Mouse (Mus musculus) liver, embryonic 16.5 days (tissue): ENCODE measurements at regions not wholly inside any gene's neighbourhood (a gene's known extent, or its start where the extent isn't known, plus 50 kb on each side); places are given as distances from the start of the nearest gene placed in this dataset.

Experiments used
- ATAC-seq: fragments of 200-750 bp; cut with Nextera tagmentation; 2 replicates; pipeline ENCODE4 v1.8.0; 2017; ENCODE audit warnings: low read depth, mild to moderate bottlenecking, moderate number of reproducible peaks, moderate library complexity
- H3K27ac ChIP-seq: fragments of 300-500 bp; sonication (generic); 2 replicates; pipeline ENCODE4 v1.5.1; 2014; ENCODE audit warnings: mild to moderate bottlenecking, low read length
- H3K27me3 ChIP-seq: fragments of 300-500 bp; sonication (generic); 2 replicates; pipeline ENCODE4 v1.6.1; 2014; ENCODE audit warnings: low read depth, low read length, mixed read lengths; ENCODE audit not compliant: control insufficient read depth, insufficient read depth
- H3K36me3 ChIP-seq: fragments of 300-500 bp; sonication (generic); 2 replicates; pipeline ENCODE4 v1.6.1; 2014; ENCODE audit warnings: mild to moderate bottlenecking; ENCODE audit not compliant: control insufficient read depth, insufficient read depth
- H3K4me1 ChIP-seq: fragments of 300-500 bp; sonication (generic); 2 replicates; pipeline ENCODE4 v1.6.1; 2014; ENCODE audit warnings: low read depth, low read length, mixed read lengths; ENCODE audit not compliant: control insufficient read depth
- H3K4me2 ChIP-seq: fragments of 300-500 bp; sonication (generic); 2 replicates; pipeline ENCODE4 v1.6.1; 2014; ENCODE audit warnings: low read depth, low read length, mixed read lengths
- H3K4me3 ChIP-seq: fragments of 300-500 bp; sonication (generic); 2 replicates; pipeline ENCODE4 v1.5.1; 2014; ENCODE audit warnings: low read depth, mild to moderate bottlenecking, low read length
- H3K9ac ChIP-seq: fragments of 300-500 bp; sonication (generic); 2 replicates; pipeline ENCODE4 v1.6.1; 2014; ENCODE audit warnings: low read depth, low read length
- H3K9me3 ChIP-seq: fragments of 300-500 bp; sonication (generic); replicated peaks from 2 replicates; pipeline ENCODE4 v1.6.1; 2016; ENCODE audit warnings: low read length; ENCODE audit not compliant: control insufficient read depth
- WGBS: fragments of 180-500 bp; shearing (Covaris S2); extraction: QIAGEN DNeasy Blood & Tissue Kit; methylation state at CpG from one replicate; pipeline ENCODE4 v1.1.7; 2014; ENCODE audit not compliant: insufficient replicate concordance; 5-methylcytosine and 5-hydroxymethylcytosine counted together

GRCm38 (mm10) chrX:13357973-13358372 is 77.2 kb downstream of the Ddx3x start:
- H3K27ac ChIP-seq, result no peak overlapping the region
- no peak overlapping the region for H3K4me3 ChIP-seq
- no peak for ATAC-seq
- H3K36me3 ChIP-seq, result no peaks in the 10 kb centered on the region
- H3K27me3 ChIP-seq, result no peaks in the 10 kb centered on the region
- H3K9ac ChIP-seq, result no peak overlapping the region
- 60% methylated on average over 3 of the region's 3 CpGs for WGBS
- H3K4me1 ChIP-seq, result no peaks in the 10 kb centered on the region
- no peak overlapping the region for H3K4me2 ChIP-seq
- no peaks in the 10 kb centered on the region for H3K9me3 ChIP-seq

GRCm38 (mm10) chrX:13360436-13360835 is 79.7 kb downstream of the Ddx3x start:
- no peaks in the 10 kb centered on the region for H3K4me1 ChIP-seq
- H3K4me2 ChIP-seq, result no peak overlapping the region
- H3K36me3 ChIP-seq, result no peaks in the 10 kb centered on the region
- no peaks in the 10 kb centered on the region for H3K9me3 ChIP-seq
- H3K9ac ChIP-seq, result no peak overlapping the region
- 54% methylated on average over 5 of the region's 5 CpGs for WGBS
- H3K27me3 ChIP-seq, result no peaks in the 10 kb centered on the region
- ATAC-seq, result no peak
- H3K4me3 ChIP-seq, result no peak overlapping the region
- no peak overlapping the region for H3K27ac ChIP-seq

GRCm38 (mm10) chrX:13370319-13370718 is 89.5 kb downstream of the Ddx3x start:
- H3K4me1 ChIP-seq, result no peaks in the 10 kb centered on the region
- no peaks in the 10 kb centered on the region for H3K27me3 ChIP-seq
- no peaks in the 10 kb centered on the region for H3K9me3 ChIP-seq
- no peak overlapping the region for H3K27ac ChIP-seq
- H3K36me3 ChIP-seq, result no peaks in the 10 kb centered on the region
- 66% methylated on average over 4 of the region's 4 CpGs for WGBS
- ATAC-seq, result no peak
- H3K4me3 ChIP-seq, result no peak overlapping the region
- no peak overlapping the region for H3K9ac ChIP-seq
- H3K4me2 ChIP-seq, result no peak overlapping the region

- WGBS, result 35% methylated on average over 4 of the region's 4 CpGs
- no peaks in the 10 kb centered on the region for H3K27me3 ChIP-seq
- no peak overlapping the region for H3K4me2 ChIP-seq
- H3K9ac ChIP-seq, result no peak overlapping the region
- no peak for ATAC-seq
- H3K4me1 ChIP-seq, result no peaks in the 10 kb centered on the region
- H3K36me3 ChIP-seq, result no peaks in the 10 kb centered on the region
- H3K27ac ChIP-seq, result no peak overlapping the region
- H3K9me3 ChIP-seq, result no peaks in the 10 kb centered on the region
- no peak overlapping the region for H3K4me3 ChIP-seq
Measured at GRCm38 (mm10) chrX:13372752-13373151, 92.0 kb downstream of the Ddx3x start.

GRCm38 (mm10) chrX:13386354-13386753 is 79.6 kb upstream of the Nyx start:
- no peak for ATAC-seq
- H3K4me2 ChIP-seq, result no peak overlapping the region
- 54% methylated on average over 9 of the region's 9 CpGs for WGBS

GRCm38 (mm10) chrX:13398466-13398865 is 67.4 kb upstream of the Nyx start:
- H3K4me2 ChIP-seq, result no peak overlapping the region
- no peak overlapping the region for H3K4me3 ChIP-seq
- ATAC-seq, result no peak
- H3K27me3 ChIP-seq, result no peaks in the 10 kb centered on the region
- no peak overlapping the region for H3K9ac ChIP-seq
- H3K9me3 ChIP-seq, result no peaks in the 10 kb centered on the region
- no peak overlapping the region for H3K27ac ChIP-seq
- H3K36me3 ChIP-seq, result no peaks in the 10 kb centered on the region
- H3K4me1 ChIP-seq, result no peaks in the 10 kb centered on the region

More at GRCm38 (mm10) chrX:13386354-13386753, 79.6 kb upstream of the Nyx start:
- no peaks in the 10 kb centered on the region for H3K9me3 ChIP-seq
- H3K36me3 ChIP-seq, result no peaks in the 10 kb centered on the region
- no peaks in the 10 kb centered on the region for H3K4me1 ChIP-seq
- H3K4me3 ChIP-seq, result no peak overlapping the region
- H3K27me3 ChIP-seq, result no peaks in the 10 kb centered on the region
- H3K27ac ChIP-seq, result no peak overlapping the region
- H3K9ac ChIP-seq, result no peak overlapping the region

GRCm38 (mm10) chrX:13412726-13413125 is 53.2 kb upstream of the Nyx start:
- Histone ChIP-seq H3K27me3 (no peaks in the 10 kb centered on the region; the same call in 1 of the 2 replicates), H3K4me2 (no peak overlapping the region), H3K9me3 (no peaks in the 10 kb centered on the region), H3K27ac (no peak overlapping the region), H3K4me3 (no peak overlapping the region), H3K4me1 (no peaks in the 10 kb centered on the region), H3K9ac (no peak overlapping the region), H3K36me3 (no peaks in the 10 kb centered on the region)
- ATAC-seq, result no peak
- 42% methylated on average over 2 of the region's 2 CpGs for whole genome bisulfite sequencing

GRCm38 (mm10) chrX:13413135-13413534 is 52.8 kb upstream of the Nyx start:
- Histone ChIP-seq H3K4me3 (no peak overlapping the region), H3K9ac (no peak overlapping the region), H3K9me3 (no peaks in the 10 kb centered on the region), H3K4me2 (no peak overlapping the region), H3K4me1 (no peaks in the 10 kb centered on the region), H3K27me3 (no peaks in the 10 kb centered on the region; the same call in 1 of the 2 replicates), H3K36me3 (no peaks in the 10 kb centered on the region), H3K27ac (no peak overlapping the region)
- no peak for ATAC-seq
- WGBS, result 48% methylated on average over 3 of the region's 3 CpGs
